Mouse (Mus musculus) thymus, adult 2 months (tissue): ENCODE data around the gene Poc1a. TPM values are rescaled to one million over a fixed set of nuclear protein-coding genes. Genes with fewer than 3 reads are reported as not detected.
A peak's percentile ranks its signal among the peaks of the same experiment; 100 is the strongest.

ENCODE experiments used
- DNase-seq: peaks from one replicate; pipeline ENCODE4 v3.0.0; 2021
- H3K27ac ChIP-seq: fragments of 200-500 bp; 2 replicates; pipeline ENCODE4 v1.5.1; 2012; ENCODE audit warnings: low read length, control low read depth; ENCODE audit not compliant: control insufficient read depth, insufficient read depth
- H3K27me3 ChIP-seq: fragments of 200-500 bp; 2 replicates; pipeline ENCODE4 v1.6.1; 2012; ENCODE audit warnings: mild to moderate bottlenecking, low read length, moderate library complexity, mixed read lengths; ENCODE audit not compliant: control insufficient read depth, insufficient read depth
- H3K36me3 ChIP-seq: fragments of 200-500 bp; 2 replicates; pipeline ENCODE4 v1.6.1; 2012; ENCODE audit warnings: mild to moderate bottlenecking, low read length, moderate library complexity; ENCODE audit not compliant: control insufficient read depth, insufficient read depth
- H3K4me1 ChIP-seq: fragments of 200-500 bp; replicated peaks from 2 replicates; pipeline ENCODE4 v1.6.1; 2012; ENCODE audit warnings: low read length; ENCODE audit not compliant: control insufficient read depth, insufficient read depth
- H3K4me3 ChIP-seq: fragments of 200-500 bp; 2 replicates; pipeline ENCODE4 v1.5.1; 2012; ENCODE audit warnings: mild to moderate bottlenecking, low read length, control low read depth, moderate library complexity; ENCODE audit not compliant: control insufficient read depth, insufficient read depth
- CTCF ChIP-seq: fragments of 200-500 bp; IDR thresholded peaks from 2 replicates; pipeline ENCODE4 v1.5.1; 2012; ENCODE audit warnings: mild to moderate bottlenecking, control low read depth, low read length, moderate library complexity, borderline replicate concordance; ENCODE audit not compliant: control insufficient read depth, poor library complexity, insufficient read depth; ENCODE audit errors: extremely low read depth
- POLR2A ChIP-seq: fragments of 200-500 bp; IDR thresholded peaks from 2 replicates; pipeline ENCODE4 v1.6.1; 2012; ENCODE audit warnings: mild to moderate bottlenecking, low read length, control low read depth, moderate library complexity; ENCODE audit not compliant: control insufficient read depth, poor library complexity, insufficient read depth; ENCODE audit errors: extremely low read depth
- WGBS: fragments of 180-500 bp; shearing (Covaris S2); methylation state at CpG from one replicate; pipeline ENCODE4 v1.1.7; 2018; 5-methylcytosine and 5-hydroxymethylcytosine counted together
- polyA plus RNA-seq: library from polyadenylated mRNA; depleted of rRNA; stranded (reverse); fragments of >200 nt; gene quantifications from 2 replicates; pipeline ENCODE4 v1.2.3, GENCODE M21; 2012

Gene Poc1a
- polyA plus RNA-seq, 1 experiment: 30.2 TPM

DNA sequence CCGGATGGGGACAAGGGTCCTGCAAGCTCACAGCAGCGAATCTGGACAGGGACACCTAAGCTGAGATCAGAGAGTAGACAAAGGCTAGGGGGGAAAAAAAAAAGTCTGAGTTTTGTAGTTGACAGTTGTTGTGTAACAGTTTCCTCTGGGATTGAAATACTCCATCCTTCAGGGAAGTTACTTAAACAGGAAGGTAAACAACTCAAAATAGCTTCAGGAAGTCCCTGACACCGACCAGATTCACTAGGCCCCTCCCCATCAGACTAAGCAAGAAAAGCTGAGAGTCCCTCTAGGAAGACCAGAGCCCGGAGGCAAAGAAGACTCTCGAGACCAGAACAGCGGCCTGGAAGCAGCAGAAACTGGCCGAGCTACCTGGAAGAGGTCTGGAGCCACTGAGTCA lies 84.5 kb downstream of the Poc1a start:
- no peak overlapping the region for H3K27ac ChIP-seq
- H3K27me3 ChIP-seq: no peaks in the 10 kb centered on the region
- H3K36me3 ChIP-seq: no peaks in the 10 kb centered on the region
- 78% methylated on average over 7 of the region's 7 CpGs for WGBS
- TF ChIP-seq CTCF: no peak
- no peak for TF ChIP-seq POLR2A
- DNase-seq: no peak
- peaks cover 23% of the 10 kb centered on the region for H3K4me1 ChIP-seq
- H3K4me3 ChIP-seq: no peak overlapping the region

- no peak overlapping the region for H3K27ac ChIP-seq
These were observed 85.3 kb downstream of the Poc1a start for GRCm38 (mm10) chr9:106366188-106366587.

DNA sequence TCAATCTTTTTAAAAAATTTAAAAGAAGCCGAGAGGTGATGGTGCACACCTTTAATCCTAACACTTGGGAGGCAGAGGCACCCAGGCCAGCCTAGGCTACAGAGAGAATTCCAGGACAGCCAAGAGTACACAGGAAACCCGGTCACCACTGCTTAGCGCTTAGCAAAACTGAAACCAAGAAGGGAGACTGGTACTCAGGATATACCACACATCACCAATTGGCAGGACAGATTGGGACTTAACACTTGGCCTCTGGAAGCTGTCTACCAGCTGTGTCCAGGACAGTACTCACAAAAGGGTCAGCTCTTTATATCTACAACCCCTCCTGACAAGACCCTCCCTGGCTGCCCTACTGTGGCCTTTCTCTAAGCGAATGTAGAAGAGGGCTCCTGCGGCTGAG lies 86.1 kb downstream of the Poc1a start:
- 19% methylated on average over 5 of the region's 5 CpGs for WGBS
- no peak overlapping the region for H3K27ac ChIP-seq
- H3K27me3 ChIP-seq: no peaks in the 10 kb centered on the region
- TF ChIP-seq POLR2A: 0 out of 2 replicates have a peak, but pooled peaks have one; percentile 7
- no peak for TF ChIP-seq CTCF
- H3K36me3 ChIP-seq: no peaks in the 10 kb centered on the region
- peaks cover 37% of the 10 kb centered on the region for H3K4me1 ChIP-seq
- DNase-seq: no peak
- peak overlapping the region; percentile 47 for H3K4me3 ChIP-seq

More at GRCm38 (mm10) chr9:106366188-106366587, 85.3 kb downstream of the Poc1a start:
- no peak for TF ChIP-seq POLR2A
- TF ChIP-seq CTCF: no peak
- H3K27me3 ChIP-seq: no peaks in the 10 kb centered on the region
- H3K4me1 ChIP-seq: peaks cover 29% of the 10 kb centered on the region
- no peak overlapping the region for H3K4me3 ChIP-seq
- 96% methylated on average over 1 of the region's 1 CpGs for WGBS
- no peak for DNase-seq
- H3K36me3 ChIP-seq: no peaks in the 10 kb centered on the region

GRCm38 (mm10) chr9:106367592-106368111 lies 86.8 kb downstream of the Poc1a start:
- no peaks in the 10 kb centered on the region for H3K27me3 ChIP-seq
- DNase-seq: peak; percentile 98
- peaks cover 43% of the 10 kb centered on the region for H3K4me1 ChIP-seq
- H3K4me3 ChIP-seq: peak overlapping the region; percentile 53
- H3K36me3 ChIP-seq: no peaks in the 10 kb centered on the region
- under 1% methylated on average over 36 of the region's 36 CpGs for WGBS
- peak; percentile 56; the same call in 1 of the 2 replicates for TF ChIP-seq CTCF
- TF ChIP-seq POLR2A: peak; percentile 55; the same call in 1 of the 2 replicates
- peak overlapping the region; percentile 29 for H3K27ac ChIP-seq

- under 1% methylated on average over 57 of the region's 57 CpGs for WGBS
- H3K36me3 ChIP-seq: no peaks in the 10 kb centered on the region
- no peaks in the 10 kb centered on the region for H3K27me3 ChIP-seq
- DNase-seq: peak; percentile 77
- H3K4me1 ChIP-seq: peaks cover 49% of the 10 kb centered on the region
- TF ChIP-seq CTCF (no peak), POLR2A (peak; percentile 34; the same call in 1 of the 2 replicates)
- H3K27ac ChIP-seq: peak within 1 kb of the TSS; percentile 29
- peak within 1 kb of the TSS; percentile 75 for H3K4me3 ChIP-seq
These were observed 87.4 kb downstream of the Poc1a start, which contains the start of gene Dusp7 for GRCm38 (mm10) chr9:106368112-106368717. Gene Dusp7 (plus strand): TSS chr9:106368632.

GRCm38 (mm10) chr9:106368831-106369501 lies 88.1 kb downstream of the Poc1a start:
- Histone ChIP-seq H3K4me1 (peaks cover 51% of the 10 kb centered on the region), H3K27ac (no peak overlapping the region), H3K4me3 (peak overlapping the region; percentile 75), H3K36me3 (peaks cover 3% of the 10 kb centered on the region; the same call in 1 of the 2 replicates), H3K27me3 (no peaks in the 10 kb centered on the region)
- TF ChIP-seq POLR2A (no peak), CTCF (peak; percentile 13; the same call in 1 of the 2 replicates)
- WGBS: under 1% methylated on average over 72 of the region's 72 CpGs
- DNase-seq: peak; percentile 52
